Mouse (Mus musculus): ENCODE measurements around the gene Mcu.

- TF ChIP-seq CTCF (IDR thresholded peaks at IDR 0.05; ENCODE audit: borderline replicate concordance, insufficient read depth, low read depth, low read length) (peak; percentile 82), POLR2A (IDR thresholded peaks at IDR 0.05; ENCODE audit: borderline replicate concordance, insufficient read depth, low read length) (no peak)
Measured at GRCm38 (mm10) chr10:59490920-59491319, 125.6 kb downstream of the Mcu start.
